In genomic region chr4:141514179-141514641, GRCm38 (mm10) we compare ENCODE assay signal across 10 mouse cellular contexts. TPM values are rescaled to one million over a fixed set of nuclear protein-coding genes. Genes with fewer than 3 reads are reported as not detected.
DNase-seq lines count a peak whose midpoint lies in the region; ATAC-seq lines count a peak whose summit lies in the region.
"Had no signal": no experiment of that assay in that cellular context is flagged by ENCODE, and none has a peak within 500 bp of the region (broad histone marks: within the 10 kb centered on the region; RNA-seq: fewer than 3 reads in every experiment).

No protein-coding gene starts in this region.

- H3K27ac ChIP-seq in liver, embryonic 15.5 days (replicated peaks) = peak overlapping the region; percentile 56
- H3K27ac ChIP-seq: forebrain, embryonic 13.5 days had no signal

- no peak overlapping the region for H3K4me2 ChIP-seq in liver, embryonic 15.5 days
- H3K4me2 ChIP-seq: forebrain, embryonic 13.5 days had no signal

- H3K9ac ChIP-seq in liver, embryonic 15.5 days = no peak overlapping the region
- H3K9ac ChIP-seq: forebrain, embryonic 13.5 days had no signal

- H3K36me3 ChIP-seq in liver, embryonic 15.5 days (replicated peaks) = peaks cover 56% of the 10 kb centered on the region

- peak; percentile 78 to 86 for DNase-seq in adrenal gland, adult (ENCODE audit: inconsistent age in 2 of 2, low spot score in 1 of 2)
- DNase-seq in adrenal gland, postnatal 4 days (ENCODE audit: low spot score in 2 of 2) = no peak
- DNase-seq in ovary, postnatal 36 days (ENCODE audit: low spot score) = peak; percentile 18
- no peak for DNase-seq in ovary, postnatal 10 days (ENCODE audit: low spot score)
- peak; percentile 56 for DNase-seq in urinary bladder, postnatal 25 days (ENCODE audit: low spot score)
- no peak for DNase-seq in spleen, postnatal 10 days (ENCODE audit: low spot score in 2 of 2)
- DNase-seq in thymus, postnatal 0 days (ENCODE audit: low spot score) = no peak
- DNase-seq: cerebellum, postnatal 10 days had no signal

- peak; percentile 75 for ATAC-seq in liver, embryonic 15.5 days (ENCODE audit: insufficient read depth)
- ATAC-seq: forebrain, embryonic 13.5 days had no signal

- 60% methylated on average over 12 of the region's 12 CpGs for WGBS in liver, embryonic 15.5 days (ENCODE audit: insufficient replicate concordance)

- H3K4me1 ChIP-seq in liver, embryonic 15.5 days (replicated peaks) = peaks cover 39% of the 10 kb centered on the region

- H3K27me3 ChIP-seq in liver, embryonic 15.5 days = no peaks in the 10 kb centered on the region
- H3K27me3 ChIP-seq: forebrain, embryonic 13.5 days had no signal

- no peak overlapping the region for H3K4me3 ChIP-seq in liver, embryonic 15.5 days (replicated peaks)
- H3K4me3 ChIP-seq: forebrain, embryonic 13.5 days had no signal

- H3K9me3 ChIP-seq in liver, embryonic 15.5 days (replicated peaks) = no peaks in the 10 kb centered on the region
- H3K9me3 ChIP-seq: forebrain, embryonic 13.5 days had no signal

RNA-seq across cellular contexts. Expression of gene Spen, which starts 24.2 kb away (rescaled TPM):
- total RNA-seq in adrenal gland, postnatal 4 days (2021) = 10 to 100 TPM; 57.4 to 67.8 TPM
- polyA plus RNA-seq in liver, embryonic 15.5 days (2015; fragmentation: Nextera tagmentation; extraction: Ambion mirVana) = 4.7 and 5.6 TPM in 2 replicates
- 5.8 and 9.3 TPM in 2 replicates for polyA plus RNA-seq in thymus, postnatal 0 days (2015; fragmentation: Nextera tagmentation; extraction: Ambion mirVana)

Comparison
In these comparisons a context has a peak if more than half of its experiments do, and no peak if none do; other contexts are left out.
1. DNase-seq: peak in adrenal gland, adult (2 of 2), ovary, postnatal 36 days (single experiment) and urinary bladder, postnatal 25 days (single experiment); none in adrenal gland, postnatal 4 days (0 of 2), ovary, postnatal 10 days (single experiment), spleen, postnatal 10 days (0 of 2) and thymus, postnatal 0 days (single experiment).